Mouse (Mus musculus) megakaryocyte, embryonic 14.5 days (primary cell): ENCODE results near the gene Rbm18.

Source experiments
- FLI1 ChIP-seq: IDR thresholded peaks from 2 replicates; pipeline ENCODE4 v1.6.1; 2012; ENCODE audit warnings: low read length, inconsistent platforms, mixed read lengths
- GATA1 ChIP-seq: IDR thresholded peaks from 3 replicates; pipeline ENCODE4 v1.6.1; 2012; ENCODE audit warnings: mixed read lengths, low read length, inconsistent platforms, borderline replicate concordance

DNA sequence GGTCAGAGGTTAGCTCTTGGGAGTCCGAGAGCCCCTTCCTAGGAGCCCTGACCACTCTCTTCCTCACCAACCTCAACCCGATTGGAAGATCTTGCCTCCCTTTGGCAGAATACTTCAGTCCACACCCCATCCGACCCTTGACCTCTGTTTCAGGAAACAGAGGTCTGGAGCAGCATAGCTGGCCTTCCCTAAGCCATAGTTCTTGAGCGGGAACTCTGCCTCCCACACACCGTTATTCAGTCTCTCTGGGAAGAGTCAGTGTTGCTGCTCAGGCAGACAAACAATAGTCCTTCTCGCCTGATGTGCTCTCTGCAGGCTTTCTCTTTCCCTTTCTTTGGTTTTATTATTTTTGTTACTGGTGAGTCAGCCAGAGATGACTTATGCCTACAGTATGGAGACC, 36.8 kb downstream of the Rbm18 start:
- TF ChIP-seq GATA1 (no peak), FLI1 (no peak)
